Mouse (Mus musculus): ENCODE data around the gene Pdzd2. TPM values are rescaled to one million over a fixed set of nuclear protein-coding genes. Genes with fewer than 3 reads are reported as not detected.

Gene Pdzd2
- total and polyA plus RNA-seq, 2 experiments from 2014 or later, result 15.9 to 40.6 TPM

DNA sequence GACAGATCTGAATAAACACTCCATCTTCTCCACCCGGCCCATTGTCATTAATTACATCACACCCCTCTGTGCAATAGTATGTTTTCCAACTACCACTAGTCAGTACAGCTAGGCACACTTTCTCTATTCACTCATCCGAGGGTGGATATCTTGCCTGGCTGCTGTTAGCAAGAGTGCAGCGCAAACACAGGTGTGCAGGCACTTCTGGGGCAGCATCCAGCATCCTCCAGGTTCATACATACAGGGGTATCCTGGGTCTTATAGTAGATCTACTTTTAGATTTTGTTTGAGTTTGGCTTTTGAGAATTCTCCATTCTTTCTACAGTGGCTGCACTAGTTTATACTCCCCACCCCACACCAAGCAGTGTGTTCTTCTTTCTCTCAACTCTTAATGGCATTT lies 99.9 kb downstream of the Pdzd2 start:
- ATAC-seq (no peak), DNase-seq (ENCODE audit: low spot score) (no peak)

GRCm38 (mm10) chr15:12639181-12639580 lies 100.5 kb downstream of the Pdzd2 start:
- Histone ChIP-seq H3K9ac (replicated peaks; ENCODE audit: low read length) (no peak overlapping the region), H3K9me3 (ENCODE audit: low read length) (no peaks in the 10 kb centered on the region), H3K4me3 (ENCODE audit: low read length) (no peak overlapping the region), H3K27me3 (ENCODE audit: insufficient read depth, low read length) (no peaks in the 10 kb centered on the region), H3K36me3 (ENCODE audit: insufficient read depth, low read length) (no peaks in the 10 kb centered on the region), H3K4me2 (ENCODE audit: low read depth, low read length) (no peak overlapping the region), H3K27ac (no peak overlapping the region), H3K4me1 (ENCODE audit: insufficient read depth, low read length) (no peaks in the 10 kb centered on the region)
- no peak for DNase-seq (ENCODE audit: low spot score)
- WGBS, result 89% methylated on average over 8 of the region's 8 CpGs
- no peak for TF ChIP-seq CTCF (IDR thresholded peaks at IDR 0.05; ENCODE audit: low read depth)
- no peak for ATAC-seq

More for the DNA sequence above, 99.9 kb downstream of the Pdzd2 start:
- no peaks in the 10 kb centered on the region for H3K36me3 ChIP-seq (ENCODE audit: insufficient read depth, low read length)
- no peaks in the 10 kb centered on the region for H3K4me1 ChIP-seq (ENCODE audit: insufficient read depth, low read length)
- no peak overlapping the region for H3K4me2 ChIP-seq (ENCODE audit: low read depth, low read length)
- 92% methylated on average over 3 of the region's 3 CpGs for WGBS
- no peaks in the 10 kb centered on the region for H3K27me3 ChIP-seq (ENCODE audit: insufficient read depth, low read length)
- TF ChIP-seq CTCF (IDR thresholded peaks at IDR 0.05; ENCODE audit: low read depth), result no peak
- no peak overlapping the region for H3K9ac ChIP-seq (replicated peaks; ENCODE audit: low read length)
- no peak overlapping the region for H3K27ac ChIP-seq
- H3K4me3 ChIP-seq (ENCODE audit: low read length), result no peak overlapping the region
- H3K9me3 ChIP-seq (ENCODE audit: low read length), result no peaks in the 10 kb centered on the region

DNA sequence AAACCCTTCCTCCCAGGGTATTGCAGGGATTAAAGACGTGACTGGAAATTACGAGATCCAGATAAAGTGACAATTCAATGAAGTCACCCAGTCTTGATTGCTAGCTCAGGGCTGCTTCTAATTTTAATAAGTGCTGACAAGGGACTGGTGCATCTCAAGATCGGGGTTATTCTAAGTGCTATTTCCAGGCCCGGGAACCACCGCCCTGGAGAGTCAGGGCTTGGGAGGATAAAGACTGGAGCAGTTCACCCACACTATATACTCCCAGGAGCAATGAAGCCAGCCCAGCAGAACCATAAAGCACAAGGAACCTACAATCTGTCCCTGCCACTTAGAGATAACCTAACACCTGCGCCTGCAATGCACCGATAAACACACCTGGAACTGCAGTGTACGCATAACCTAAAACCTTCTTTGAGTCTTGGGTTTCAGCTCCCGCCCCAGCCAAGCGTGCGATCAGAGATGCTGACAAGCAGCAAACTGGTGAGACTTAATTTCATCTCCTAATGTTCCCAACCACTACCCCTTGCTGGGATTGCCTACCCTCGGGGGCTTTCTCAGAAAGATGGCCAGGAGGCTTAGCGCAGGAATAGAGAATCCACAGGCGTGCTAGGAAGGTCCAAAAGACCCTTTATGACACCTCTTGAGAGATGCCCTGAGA lies 101.2 kb downstream of the Pdzd2 start:
- no peak overlapping the region for H3K4me2 ChIP-seq (ENCODE audit: low read depth, low read length)
- H3K4me3 ChIP-seq (ENCODE audit: low read length), result no peak overlapping the region
- WGBS, result 81% methylated on average over 14 of the region's 14 CpGs
- H3K27ac ChIP-seq, result no peak overlapping the region
- no peaks in the 10 kb centered on the region for H3K36me3 ChIP-seq (ENCODE audit: insufficient read depth, low read length)
- no peak for ATAC-seq
- H3K9me3 ChIP-seq (ENCODE audit: low read length), result no peaks in the 10 kb centered on the region
- no peaks in the 10 kb centered on the region for H3K4me1 ChIP-seq (ENCODE audit: insufficient read depth, low read length)
- TF ChIP-seq CTCF (IDR thresholded peaks at IDR 0.05; ENCODE audit: low read depth), result no peak
- H3K9ac ChIP-seq (replicated peaks; ENCODE audit: low read length), result no peak overlapping the region
- no peaks in the 10 kb centered on the region for H3K27me3 ChIP-seq (ENCODE audit: insufficient read depth, low read length)
- DNase-seq (ENCODE audit: low spot score), result no peak

- Histone ChIP-seq H3K27ac (no peak overlapping the region), H3K9ac (replicated peaks; ENCODE audit: low read length) (no peak overlapping the region), H3K4me2 (ENCODE audit: low read depth, low read length) (no peak overlapping the region), H3K27me3 (ENCODE audit: insufficient read depth, low read length) (no peaks in the 10 kb centered on the region), H3K4me1 (ENCODE audit: insufficient read depth, low read length) (no peaks in the 10 kb centered on the region), H3K4me3 (ENCODE audit: low read length) (no peak overlapping the region), H3K9me3 (ENCODE audit: low read length) (no peaks in the 10 kb centered on the region), H3K36me3 (ENCODE audit: insufficient read depth, low read length) (no peaks in the 10 kb centered on the region)
- TF ChIP-seq CTCF (IDR thresholded peaks at IDR 0.05; ENCODE audit: low read depth), result no peak
- 94% methylated on average over 8 of the region's 8 CpGs for WGBS
- no peak for DNase-seq (ENCODE audit: low spot score)
- no peak for ATAC-seq
Observed at GRCm38 (mm10) chr15:12637511-12637910, 102.2 kb downstream of the Pdzd2 start.

- no peak overlapping the region for H3K9ac ChIP-seq (replicated peaks; ENCODE audit: low read length)
- ATAC-seq (no peak), DNase-seq (ENCODE audit: low spot score) (no peak)
- no peaks in the 10 kb centered on the region for H3K4me1 ChIP-seq (ENCODE audit: insufficient read depth, low read length)
- no peak overlapping the region for H3K27ac ChIP-seq
- H3K27me3 ChIP-seq (ENCODE audit: insufficient read depth, low read length), result no peaks in the 10 kb centered on the region
- no peak overlapping the region for H3K4me3 ChIP-seq (ENCODE audit: low read length)
- 84% methylated on average over 5 of the region's 5 CpGs for WGBS
- no peak overlapping the region for H3K4me2 ChIP-seq (ENCODE audit: low read depth, low read length)
- no peaks in the 10 kb centered on the region for H3K9me3 ChIP-seq (ENCODE audit: low read length)
- H3K36me3 ChIP-seq (ENCODE audit: insufficient read depth, low read length), result no peaks in the 10 kb centered on the region
- no peak for TF ChIP-seq CTCF (IDR thresholded peaks at IDR 0.05; ENCODE audit: low read depth)
Observed at GRCm38 (mm10) chr15:12636386-12636785, 103.3 kb downstream of the Pdzd2 start.

- no peaks in the 10 kb centered on the region for H3K9me3 ChIP-seq (ENCODE audit: low read length)
- no peaks in the 10 kb centered on the region for H3K4me1 ChIP-seq (ENCODE audit: insufficient read depth, low read length)
- no peak overlapping the region for H3K27ac ChIP-seq
- H3K9ac ChIP-seq (replicated peaks; ENCODE audit: low read length), result no peak overlapping the region
- no peaks in the 10 kb centered on the region for H3K36me3 ChIP-seq (ENCODE audit: insufficient read depth, low read length)
- 81% methylated on average over 8 of the region's 8 CpGs for WGBS
- no peaks in the 10 kb centered on the region for H3K27me3 ChIP-seq (ENCODE audit: insufficient read depth, low read length)
- DNase-seq (ENCODE audit: low spot score) (no peak), ATAC-seq (no peak)
- no peak overlapping the region for H3K4me3 ChIP-seq (ENCODE audit: low read length)
- H3K4me2 ChIP-seq (ENCODE audit: low read depth, low read length), result no peak overlapping the region
- TF ChIP-seq CTCF (IDR thresholded peaks at IDR 0.05; ENCODE audit: low read depth), result no peak
Observed at GRCm38 (mm10) chr15:12634921-12635320, 104.8 kb downstream of the Pdzd2 start.

DNA sequence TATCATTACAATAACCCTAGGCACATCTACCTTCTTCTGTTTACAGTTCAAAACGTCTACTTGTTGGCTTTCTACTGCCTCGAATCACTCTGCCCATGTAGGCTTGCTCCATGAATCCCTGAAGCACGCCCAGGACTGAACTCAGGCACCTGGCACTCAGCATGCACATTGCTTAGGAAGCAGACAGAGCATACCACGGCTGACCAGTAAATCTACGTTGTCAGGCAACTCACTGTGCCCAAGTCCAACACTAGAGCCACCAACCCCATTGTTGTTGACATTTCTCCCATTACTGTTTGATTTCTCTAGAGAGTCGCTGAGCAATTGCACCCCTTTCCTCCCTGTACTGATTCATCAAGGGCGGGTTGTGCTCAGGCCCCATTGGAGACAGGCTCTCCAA lies 110.6 kb downstream of the Pdzd2 start:
- Histone ChIP-seq H3K4me2 (ENCODE audit: low read depth, low read length) (no peak overlapping the region), H3K36me3 (ENCODE audit: insufficient read depth, low read length) (no peaks in the 10 kb centered on the region), H3K4me3 (ENCODE audit: low read length) (no peak overlapping the region), H3K9me3 (ENCODE audit: low read length) (no peaks in the 10 kb centered on the region), H3K9ac (replicated peaks; ENCODE audit: low read length) (no peak overlapping the region), H3K27ac (no peak overlapping the region), H3K27me3 (ENCODE audit: insufficient read depth, low read length) (no peaks in the 10 kb centered on the region), H3K4me1 (ENCODE audit: insufficient read depth, low read length) (no peaks in the 10 kb centered on the region)
- TF ChIP-seq CTCF (IDR thresholded peaks at IDR 0.05; ENCODE audit: low read depth), result no peak
- ATAC-seq (no peak), DNase-seq (ENCODE audit: low spot score) (no peak)
- WGBS, result 87% methylated on average over 7 of the region's 7 CpGs
